Mouse (Mus musculus) liver, adult 2 months (tissue): ENCODE measurements around the gene Xrcc3. TPM values are rescaled to one million over a fixed set of nuclear protein-coding genes. Genes with fewer than 3 reads are reported as not detected.

Experiments
- DNase-seq: peaks from one replicate; pipeline ENCODE4 v3.0.0-alpha.2; 2011; ENCODE audit warnings: low read depth, low spot score; ENCODE audit errors: extremely low read depth
- H3K27ac ChIP-seq: fragments of 200-500 bp; replicated peaks from 2 replicates; pipeline ENCODE4 v1.5.1; 2012; ENCODE audit warnings: low read depth, mild to moderate bottlenecking, control low read depth, inconsistent platforms, low read length; ENCODE audit not compliant: insufficient read depth
- H3K27me3 ChIP-seq: fragments of 200-500 bp; 2 replicates; pipeline ENCODE4 v1.6.1; 2012; ENCODE audit warnings: mild to moderate bottlenecking, moderate library complexity, low read length, inconsistent platforms; ENCODE audit not compliant: control insufficient read depth, insufficient read depth
- H3K36me3 ChIP-seq: fragments of 200-500 bp; 2 replicates; pipeline ENCODE4 v1.6.1; 2012; ENCODE audit warnings: low read length, inconsistent platforms; ENCODE audit not compliant: control insufficient read depth, insufficient read depth
- H3K4me1 ChIP-seq: fragments of 200-500 bp; 2 replicates; pipeline ENCODE4 v1.6.1; 2011; ENCODE audit warnings: low read length; ENCODE audit not compliant: control insufficient read depth, insufficient read depth
- H3K4me3 ChIP-seq: fragments of 200-500 bp; 2 replicates; pipeline ENCODE4 v1.5.1; 2011; ENCODE audit warnings: low read depth, mild to moderate bottlenecking, control low read depth, low read length, moderate library complexity; ENCODE audit not compliant: insufficient read depth
- H3K79me2 ChIP-seq: fragments of 200-500 bp; 2 replicates; pipeline ENCODE4 v1.6.1; 2012; ENCODE audit warnings: inconsistent platforms, mild to moderate bottlenecking, low read length, moderate library complexity; ENCODE audit not compliant: control insufficient read depth, insufficient read depth
- H3K9ac ChIP-seq: fragments of 200-500 bp; 2 replicates; pipeline ENCODE4 v1.6.1; 2012; ENCODE audit warnings: low read depth, mild to moderate bottlenecking, control low read depth, inconsistent platforms, low read length
- CTCF ChIP-seq: fragments of 200-500 bp; IDR thresholded peaks from 2 replicates; pipeline ENCODE4 v1.5.1; 2011; ENCODE audit warnings: low read depth, low read length, control low read depth
- POLR2A ChIP-seq: fragments of 200-500 bp; IDR thresholded peaks from 2 replicates; pipeline ENCODE4 v1.6.1; 2011; ENCODE audit warnings: low read length, control low read depth; ENCODE audit not compliant: insufficient read depth; ENCODE audit errors: extremely low read depth
- WGBS: fragments of 180-500 bp; shearing (Covaris S2); methylation state at CpG from one replicate; pipeline ENCODE4 v1.1.7; 2018; 5-methylcytosine and 5-hydroxymethylcytosine counted together
- polyA plus RNA-seq: library from polyadenylated mRNA; depleted of rRNA; stranded (reverse); fragments of >200 nt; gene quantifications from 2 replicates; pipeline ENCODE4 v1.2.3, GENCODE M21; 2012
- total RNA-seq: library from RNA; depleted of rRNA; stranded (reverse); fragments of >200 nt; gene quantifications from 2 replicates; pipeline ENCODE4 v1.2.3, GENCODE M21; 2014

The Xrcc3 gene
- total and polyA plus RNA-seq, 2 experiments = 1.1 to 4.4 TPM

GRCm38 (mm10) chr12:111785174-111785573 lies 28.5 kb downstream of the Xrcc3 start:
- no peak for DNase-seq
- Histone ChIP-seq H3K79me2 (no peaks in the 10 kb centered on the region), H3K9ac (no peak overlapping the region), H3K4me1 (peaks cover 12% of the 10 kb centered on the region), H3K4me3 (no peak overlapping the region), H3K27ac (no peak overlapping the region), H3K27me3 (no peaks in the 10 kb centered on the region), H3K36me3 (peaks cover 24% of the 10 kb centered on the region)
- TF ChIP-seq CTCF (no peak), POLR2A (no peak)
- 82% methylated on average over 15 of the region's 15 CpGs for WGBS

GRCm38 (mm10) chr12:111779544-111779943 lies 34.1 kb downstream of the Xrcc3 start:
- Histone ChIP-seq H3K36me3 (peaks cover 53% of the 10 kb centered on the region), H3K4me1 (no peaks in the 10 kb centered on the region), H3K79me2 (peaks cover 3% of the 10 kb centered on the region; the same call in 1 of the 2 replicates), H3K27ac (no peak overlapping the region), H3K27me3 (no peaks in the 10 kb centered on the region), H3K9ac (no peak overlapping the region), H3K4me3 (no peak overlapping the region)
- WGBS = 97% methylated on average over 1 of the region's 1 CpGs
- no peak for DNase-seq
- no peak for TF ChIP-seq POLR2A
- peak; percentile 68 for TF ChIP-seq CTCF

- Histone ChIP-seq H3K9ac (no peak overlapping the region), H3K79me2 (peaks cover 3% of the 10 kb centered on the region; the same call in 1 of the 2 replicates), H3K36me3 (peaks cover 51% of the 10 kb centered on the region), H3K4me1 (no peaks in the 10 kb centered on the region), H3K27ac (no peak overlapping the region), H3K27me3 (no peaks in the 10 kb centered on the region), H3K4me3 (no peak overlapping the region)
- TF ChIP-seq POLR2A (no peak), CTCF (no peak)
- 83% methylated on average over 13 of the region's 13 CpGs for WGBS
- no peak for DNase-seq
Measured at GRCm38 (mm10) chr12:111777919-111778318, 35.8 kb downstream of the Xrcc3 start.

GRCm38 (mm10) chr12:111774845-111775244 lies 38.8 kb downstream of the Xrcc3 start:
- no peak overlapping the region for H3K27ac ChIP-seq
- H3K79me2 ChIP-seq = peaks cover 5% of the 10 kb centered on the region; the same call in 1 of the 2 replicates
- H3K36me3 ChIP-seq = peaks cover 42% of the 10 kb centered on the region
- no peak for DNase-seq
- no peaks in the 10 kb centered on the region for H3K27me3 ChIP-seq
- no peak for TF ChIP-seq CTCF
- H3K4me1 ChIP-seq = no peaks in the 10 kb centered on the region
- no peak overlapping the region for H3K4me3 ChIP-seq
- H3K9ac ChIP-seq = no peak overlapping the region
- WGBS = 93% methylated on average over 15 of the region's 15 CpGs

GRCm38 (mm10) chr12:111774156-111774555 lies 39.5 kb downstream of the Xrcc3 start:
- Histone ChIP-seq H3K4me3 (no peak overlapping the region), H3K27ac (no peak overlapping the region), H3K79me2 (peaks cover 8% of the 10 kb centered on the region; the same call in 1 of the 2 replicates), H3K9ac (no peak overlapping the region), H3K27me3 (no peaks in the 10 kb centered on the region), H3K36me3 (peaks cover 41% of the 10 kb centered on the region), H3K4me1 (no peaks in the 10 kb centered on the region)
- DNase-seq = peak; percentile 79
- 77% methylated on average over 16 of the region's 16 CpGs for WGBS
- TF ChIP-seq CTCF (no peak), POLR2A (no peak)

- peak; percentile 50 for DNase-seq
- peaks cover under 1% of the 10 kb centered on the region; the same call in 1 of the 2 replicates for H3K4me1 ChIP-seq
- H3K27ac ChIP-seq = no peak overlapping the region
- TF ChIP-seq POLR2A = no peak
- no peaks in the 10 kb centered on the region for H3K27me3 ChIP-seq
- H3K4me3 ChIP-seq = no peak overlapping the region
- WGBS = 76% methylated on average over 10 of the region's 10 CpGs
- H3K9ac ChIP-seq = no peak overlapping the region
- H3K79me2 ChIP-seq = peaks cover 21% of the 10 kb centered on the region; the same call in 1 of the 2 replicates
- peaks cover 13% of the 10 kb centered on the region; the same call in 1 of the 2 replicates for H3K36me3 ChIP-seq
Measured at GRCm38 (mm10) chr12:111770651-111771050, 43.0 kb downstream of the Xrcc3 start.
